Mouse (Mus musculus): ENCODE measurements around the gene Src.

DNA sequence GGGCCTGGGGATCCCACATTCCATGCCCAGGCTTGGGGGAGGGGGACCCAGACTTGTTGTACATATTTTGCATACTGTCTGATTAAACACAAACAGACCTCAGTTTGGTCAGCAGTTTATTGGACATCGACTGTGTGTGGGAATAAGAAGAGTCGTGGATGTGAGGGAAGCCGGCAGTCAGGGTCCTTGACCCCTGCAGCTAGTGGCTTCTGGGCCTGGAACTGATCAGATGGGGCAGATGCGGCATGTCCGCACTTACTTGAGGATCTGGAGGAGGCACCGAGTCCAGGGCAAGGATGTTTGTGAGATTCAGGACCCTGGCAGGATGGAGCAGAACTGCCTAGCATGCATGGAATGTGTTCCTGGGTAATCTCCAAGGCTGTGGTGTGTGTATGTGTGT lies 53.5 kb downstream of the Src start:
- TF ChIP-seq CTCF (IDR thresholded peaks at IDR 0.05; ENCODE audit: borderline replicate concordance, extremely low read depth, insufficient read depth, insufficient read length) = no peak
- no peak for TF ChIP-seq POLR2A (IDR thresholded peaks at IDR 0.05; ENCODE audit: borderline replicate concordance, extremely low read depth, insufficient read depth, insufficient read length, poor library complexity, severe bottlenecking)
